Mouse (Mus musculus) lung, adult 2 months (tissue): ENCODE results near the gene Cdc40.

ENCODE experiments used
- CTCF ChIP-seq: fragments of 200-500 bp; IDR thresholded peaks from 2 replicates; pipeline ENCODE4 v1.5.1; 2011; ENCODE audit warnings: mild to moderate bottlenecking, low read length, control low read depth; ENCODE audit not compliant: insufficient read depth
- POLR2A ChIP-seq: fragments of 200-500 bp; IDR thresholded peaks from 2 replicates; pipeline ENCODE4 v1.6.1; 2011; ENCODE audit warnings: low read depth, mild to moderate bottlenecking, control low read depth, low read length, borderline replicate concordance; ENCODE audit errors: extremely low read depth

- TF ChIP-seq POLR2A (no peak), CTCF (no peak)
These were observed 77.9 kb downstream of the Cdc40 start for GRCm38 (mm10) chr10:40805221-40805620.
